16 mouse cellular contexts compared by ENCODE assay signal in the genomic region with DNA sequence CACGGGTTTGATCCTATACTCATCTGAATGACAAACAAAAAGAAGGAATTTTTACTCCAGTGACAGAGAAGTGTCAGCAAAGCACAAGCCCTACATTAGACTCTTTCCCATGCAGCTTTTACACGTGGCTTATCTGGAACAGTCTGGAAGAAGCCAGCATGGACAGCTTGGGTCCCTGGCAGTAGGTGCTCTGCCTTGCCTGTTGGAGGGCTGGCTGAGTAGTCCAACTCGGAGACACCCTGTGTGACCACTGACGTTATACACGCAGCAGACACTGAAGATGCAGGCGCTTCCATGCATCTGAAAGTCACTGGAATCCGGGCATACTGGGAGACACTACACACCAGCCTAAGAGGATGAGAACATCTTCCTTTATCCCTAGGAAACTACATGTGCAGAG.
DNase-seq lines count a peak whose midpoint lies in the region; ATAC-seq and TF ChIP-seq lines count a peak whose summit lies in the region.
"Had no signal": no experiment of that assay in that cellular context is flagged by ENCODE, and none has a peak within 500 bp of the region (broad histone marks: within the 10 kb centered on the region; RNA-seq: fewer than 3 reads in every experiment).

No protein-coding gene starts in this region.

- H3K36me3 ChIP-seq in heart, embryonic 14.5 days (ENCODE audit: control insufficient read depth, insufficient read depth, low read length), result peaks cover 4% of the 10 kb centered on the region; the same call in 1 of the 2 replicates
- H3K36me3 ChIP-seq in liver, adult 2 months (ENCODE audit: control insufficient read depth, insufficient read depth, low read length), result no peaks in the 10 kb centered on the region
- H3K36me3 ChIP-seq in liver, embryonic 12.5 days, result no peaks in the 10 kb centered on the region
- H3K36me3 ChIP-seq in stomach, postnatal 0 days (ENCODE audit: control insufficient read depth, insufficient read depth, low read length), result no peaks in the 10 kb centered on the region
- H3K36me3 ChIP-seq: intestine, embryonic 15.5 days had no signal

- no peak overlapping the region for H3K27ac ChIP-seq in heart, embryonic 14.5 days (replicated peaks in 1 of 2; ENCODE audit: control insufficient read depth in 1 of 2, insufficient read depth in 1 of 2, low read depth in 2 of 2, low read length in 2 of 2)
- H3K27ac ChIP-seq in liver, adult 2 months (replicated peaks; ENCODE audit: insufficient read depth, low read depth, low read length), result peak overlapping the region; percentile 71
- no peak overlapping the region for H3K27ac ChIP-seq in liver, embryonic 12.5 days
- no peak overlapping the region for H3K27ac ChIP-seq in stomach, postnatal 0 days (replicated peaks)
- H3K27ac ChIP-seq: intestine, embryonic 15.5 days; limb, embryonic 12.5 days had no signal

- H3K79me2 ChIP-seq in liver, adult 2 months (ENCODE audit: control insufficient read depth, insufficient read depth, low read length), result no peaks in the 10 kb centered on the region

- 0 out of 2 replicates have a peak overlapping the region, but pooled peaks have one; percentile 21 for H3K9ac ChIP-seq in heart, embryonic 14.5 days (ENCODE audit: low read length)
- H3K9ac ChIP-seq in liver, adult 2 months (ENCODE audit: low read depth, low read length), result peak overlapping the region; percentile 17; the same call in 1 of the 2 replicates
- no peak overlapping the region for H3K9ac ChIP-seq in liver, embryonic 12.5 days
- H3K9ac ChIP-seq in stomach, postnatal 0 days (ENCODE audit: low read length), result no peak overlapping the region
- H3K9ac ChIP-seq: intestine, embryonic 15.5 days; limb, embryonic 12.5 days; liver, postnatal 0 days had no signal

- H3K9me3 ChIP-seq in heart, embryonic 14.5 days (ENCODE audit: control insufficient read depth, low read length), result no peaks in the 10 kb centered on the region
- H3K9me3 ChIP-seq in liver, embryonic 12.5 days (replicated peaks), result no peaks in the 10 kb centered on the region
- H3K9me3 ChIP-seq in stomach, postnatal 0 days (ENCODE audit: control insufficient read depth, low read length), result no peaks in the 10 kb centered on the region
- H3K9me3 ChIP-seq: intestine, embryonic 15.5 days; limb, embryonic 12.5 days had no signal

- DNase-seq in cerebellum, postnatal 4 days (ENCODE audit: low spot score in 2 of 2), result no peak
- no peak for DNase-seq in heart, postnatal 10 days
- no peak for DNase-seq in liver, adult 2 months (ENCODE audit: extremely low read depth, low read depth, low spot score)
- no peak for DNase-seq in stomach, postnatal 0 days (ENCODE audit: low spot score)
- DNase-seq in layer of hippocampus, adult 11-12 months (ENCODE audit: low spot score), result no peak
- DNase-seq: liver, postnatal 0 days; lung, postnatal 36 days; midbrain, embryonic 14.5 days; thymus, adult 18-20 months had no signal

- peaks cover 3 to 16% of the 10 kb centered on the region in 2 experiments for H3K4me1 ChIP-seq in heart, embryonic 14.5 days (ENCODE audit: control insufficient read depth in 2 of 2, insufficient read depth in 2 of 2, low read length in 2 of 2)
- H3K4me1 ChIP-seq in liver, adult 2 months (ENCODE audit: control insufficient read depth, insufficient read depth, low read length), result no peaks in the 10 kb centered on the region; the same call in 1 of the 2 replicates
- peaks cover 5% of the 10 kb centered on the region; the same call in 1 of the 2 replicates for H3K4me1 ChIP-seq in liver, embryonic 12.5 days
- H3K4me1 ChIP-seq in stomach, postnatal 0 days (replicated peaks; ENCODE audit: control insufficient read depth, insufficient read depth), result no peaks in the 10 kb centered on the region

- TF ChIP-seq POLR2A in liver, adult 2 months (IDR thresholded peaks at IDR 0.05; ENCODE audit: extremely low read depth, insufficient read depth, low read length), result no peak

- peak; percentile 83 for ATAC-seq in cerebellum, adult (ENCODE audit: insufficient number of reproducible peaks, low FRiP score, low TSS enrichment)
- ATAC-seq in heart, embryonic 14.5 days (ENCODE audit: insufficient number of reproducible peaks, insufficient read depth, low FRiP score, low read depth), result no peak
- no peak for ATAC-seq in liver, embryonic 12.5 days
- no peak for ATAC-seq in stomach, postnatal 0 days (ENCODE audit: low FRiP score, low TSS enrichment)
- ATAC-seq: forebrain, embryonic 16.5 days; intestine, embryonic 15.5 days; liver, postnatal 0 days had no signal

- intact Hi-C loops in heart, postnatal 10 days (cut with DNase I), result loop anchor here (5.0 kb wide), 1 partner anchor 83 kb away; no protein-coding TSS in a partner anchor

- TF ChIP-seq EP300 in stomach, postnatal 0 days (optimal IDR thresholded peaks at IDR 0.05), result no peak

- H3K4me3 ChIP-seq in heart, embryonic 14.5 days (ENCODE audit: control insufficient read depth in 1 of 2, insufficient read depth in 1 of 2, low read depth in 1 of 2, low read length in 2 of 2), result no peak overlapping the region
- H3K4me3 ChIP-seq in liver, adult 2 months (ENCODE audit: insufficient read depth, low read depth, low read length), result no peak overlapping the region
- no peak overlapping the region for H3K4me3 ChIP-seq in liver, embryonic 12.5 days
- no peak overlapping the region for H3K4me3 ChIP-seq in stomach, postnatal 0 days (ENCODE audit: low read depth, low read length)
- H3K4me3 ChIP-seq: intestine, embryonic 15.5 days; limb, embryonic 12.5 days had no signal

- 55% methylated on average over 7 of the region's 7 CpGs for WGBS in heart, embryonic 14.5 days
- 68% methylated on average over 7 of the region's 7 CpGs for WGBS in liver, adult 2 months
- 41% methylated on average over 7 of the region's 7 CpGs for WGBS in liver, embryonic 12.5 days (ENCODE audit: insufficient replicate concordance)
- WGBS in stomach, postnatal 0 days, result 77% methylated on average over 7 of the region's 7 CpGs

- H3K27me3 ChIP-seq in heart, embryonic 14.5 days (ENCODE audit: control insufficient read depth, insufficient read depth, low read length), result no peaks in the 10 kb centered on the region
- no peaks in the 10 kb centered on the region for H3K27me3 ChIP-seq in liver, adult 2 months (ENCODE audit: control insufficient read depth, insufficient read depth, low read length)
- H3K27me3 ChIP-seq in liver, embryonic 12.5 days (replicated peaks), result no peaks in the 10 kb centered on the region
- H3K27me3 ChIP-seq in stomach, postnatal 0 days (ENCODE audit: control insufficient read depth, insufficient read depth, low read length), result no peaks in the 10 kb centered on the region
- H3K27me3 ChIP-seq: CH12.LX; intestine, embryonic 15.5 days; limb, embryonic 12.5 days had no signal

- TF ChIP-seq CTCF in liver, adult 2 months (IDR thresholded peaks at IDR 0.05; ENCODE audit: low read depth, low read length), result no peak
- TF ChIP-seq CTCF in stomach, postnatal 0 days (IDR thresholded peaks at IDR 0.05; ENCODE audit: low read depth), result no peak

- H3K4me2 ChIP-seq in heart, embryonic 14.5 days (ENCODE audit: low read length), result 0 out of 2 replicates have a peak overlapping the region, but pooled peaks have one; percentile 21
- no peak overlapping the region for H3K4me2 ChIP-seq in liver, embryonic 12.5 days
- H3K4me2 ChIP-seq in stomach, postnatal 0 days (replicated peaks; ENCODE audit: low read depth), result no peak overlapping the region
- H3K4me2 ChIP-seq: intestine, embryonic 15.5 days; limb, embryonic 12.5 days had no signal

Comparison
In these comparisons a context has a peak if more than half of its experiments do, and no peak if none do; other contexts are left out.
1. H3K9ac ChIP-seq: peak in heart, embryonic 14.5 days (single experiment) and liver, adult 2 months (single experiment); none in liver, embryonic 12.5 days (single experiment) and stomach, postnatal 0 days (single experiment).